Mouse (Mus musculus) 416B (cell line): ENCODE results near the gene 9230104L09Rik.
A peak's percentile ranks its signal among the peaks of the same experiment; 100 is the strongest.

Experiments used
- DNase-seq: peaks from one replicate; pipeline ENCODE4 v3.0.0; 2011; ENCODE audit warnings: low read depth

Gene 9230104L09Rik

DNA sequence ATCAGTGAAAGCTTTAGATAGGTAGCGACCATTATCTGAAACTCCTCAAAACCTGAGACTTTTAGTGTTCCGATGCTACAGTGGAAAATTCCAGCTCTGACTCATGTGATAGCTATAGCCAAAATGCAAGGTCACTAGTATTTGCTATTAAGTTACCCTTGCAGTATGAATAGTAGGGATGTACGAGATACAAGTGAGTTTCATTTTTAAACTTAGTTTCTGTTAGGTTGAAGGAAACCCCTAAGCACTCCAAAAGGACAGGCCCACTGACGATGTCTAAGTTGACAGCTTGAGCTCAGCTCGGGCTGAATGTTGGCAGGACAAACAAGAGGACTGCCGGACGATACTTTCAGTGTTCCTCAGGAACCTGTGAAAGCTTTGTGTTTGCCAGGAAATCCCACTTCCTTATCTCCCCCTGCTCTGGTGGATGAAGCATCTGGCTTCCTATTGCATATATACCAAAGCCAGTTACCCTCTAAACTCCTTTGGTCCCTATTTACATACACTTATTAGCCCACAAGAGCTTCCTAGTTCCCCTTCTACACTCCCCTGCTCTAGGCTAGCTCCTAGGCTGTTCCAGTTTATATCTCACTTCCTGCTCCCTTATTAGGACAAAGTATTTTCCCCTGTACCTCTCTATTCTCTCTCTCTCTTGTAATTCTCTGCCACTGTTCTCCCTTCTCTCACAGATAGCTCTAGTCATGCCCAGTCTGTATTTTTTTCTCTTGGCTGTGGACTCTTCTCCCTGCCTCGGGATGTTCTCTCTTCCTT is 8.0 kb downstream of the 9230104L09Rik start:
- DNase-seq = peak; percentile 55

DNA sequence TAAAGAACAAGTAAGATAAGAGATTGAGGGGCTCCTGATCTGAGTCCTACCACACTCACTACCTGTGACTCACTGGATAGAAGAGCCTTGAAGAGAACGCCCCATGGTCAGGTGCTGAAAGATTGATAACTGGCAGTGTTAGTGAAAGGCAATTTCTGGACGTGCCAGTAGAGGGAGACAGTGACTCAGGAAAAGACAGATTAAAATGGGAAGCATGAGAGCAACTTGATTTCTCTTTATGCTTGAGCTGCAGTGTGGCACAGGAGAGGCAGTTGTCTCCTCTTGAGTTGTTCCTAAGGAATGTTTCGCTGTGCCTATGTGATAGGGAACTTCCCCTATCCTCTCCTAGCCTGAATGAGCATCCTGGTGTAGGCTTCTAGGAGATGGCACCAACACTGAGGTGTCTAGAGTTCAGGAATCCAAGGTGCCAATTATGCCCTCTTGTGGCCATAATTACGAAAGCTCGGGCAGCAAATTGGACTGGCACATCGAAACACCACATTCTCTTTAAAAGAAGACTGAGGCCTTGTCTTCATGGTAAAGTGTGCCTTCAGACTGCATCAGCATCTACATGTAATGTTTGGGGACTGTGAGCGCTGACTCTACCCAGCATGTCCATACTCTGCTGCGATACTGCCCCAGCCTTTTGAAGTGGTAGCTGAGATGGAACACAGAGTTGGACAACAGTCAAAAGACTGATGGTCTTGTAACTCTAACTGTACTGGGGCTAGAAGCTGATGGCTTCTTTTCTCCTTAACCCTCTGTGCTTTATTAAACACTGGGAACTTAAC is 13.5 kb downstream of the 9230104L09Rik start:
- DNase-seq = peak; percentile 82

DNA sequence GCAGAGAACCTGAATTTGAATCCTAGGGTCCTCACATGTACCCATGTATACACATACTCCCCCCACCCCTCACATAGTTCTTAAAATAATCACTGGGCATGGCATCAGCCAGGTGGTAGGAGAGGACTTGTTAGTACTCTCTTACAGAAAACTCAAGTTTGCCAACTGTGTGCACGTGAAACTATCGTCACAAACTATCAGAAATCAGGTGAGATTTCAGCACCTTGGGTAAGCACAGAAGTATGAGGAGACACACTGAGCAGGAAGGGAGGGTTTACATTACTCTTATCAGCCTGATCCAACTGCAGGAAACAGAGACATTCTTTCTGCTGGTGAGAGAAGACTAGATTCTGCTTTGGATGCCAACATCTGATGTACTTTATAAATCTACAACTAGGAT is 25.6 kb downstream of the 9230104L09Rik start:
- no peak for DNase-seq

DNA sequence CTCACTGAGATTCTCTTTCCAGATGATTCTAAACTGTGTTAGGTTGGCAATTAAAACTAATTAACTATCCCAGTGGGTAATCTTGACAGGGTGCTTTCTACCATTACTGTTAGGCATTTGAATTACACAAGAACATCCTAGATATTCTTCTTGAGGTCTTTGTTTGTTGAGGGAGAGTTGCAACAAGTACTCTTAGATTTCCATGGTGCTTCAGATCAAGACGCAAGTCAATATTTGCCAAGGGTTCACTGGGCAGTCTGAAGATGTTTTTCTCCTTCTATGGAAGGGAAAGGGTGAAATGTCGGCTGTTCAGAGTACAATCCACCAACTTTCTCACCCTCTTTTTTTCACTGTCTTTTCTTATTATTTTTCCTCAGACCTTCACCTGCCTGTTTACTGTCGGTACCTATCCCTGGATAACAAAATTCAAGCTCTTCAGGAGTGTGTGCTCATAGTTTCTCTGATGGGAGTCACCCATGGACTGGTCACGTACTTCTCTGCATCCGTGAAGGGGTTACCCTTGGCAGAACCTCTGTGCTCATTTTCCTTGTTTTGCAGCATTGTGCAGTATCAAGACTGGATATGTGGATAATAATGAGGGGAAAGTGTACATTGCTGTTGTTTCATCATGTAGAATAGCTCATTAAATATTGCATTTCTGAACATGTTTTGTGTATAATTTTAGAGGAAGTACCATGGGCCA is 26.6 kb downstream of the 9230104L09Rik start:
- no peak for DNase-seq

DNA sequence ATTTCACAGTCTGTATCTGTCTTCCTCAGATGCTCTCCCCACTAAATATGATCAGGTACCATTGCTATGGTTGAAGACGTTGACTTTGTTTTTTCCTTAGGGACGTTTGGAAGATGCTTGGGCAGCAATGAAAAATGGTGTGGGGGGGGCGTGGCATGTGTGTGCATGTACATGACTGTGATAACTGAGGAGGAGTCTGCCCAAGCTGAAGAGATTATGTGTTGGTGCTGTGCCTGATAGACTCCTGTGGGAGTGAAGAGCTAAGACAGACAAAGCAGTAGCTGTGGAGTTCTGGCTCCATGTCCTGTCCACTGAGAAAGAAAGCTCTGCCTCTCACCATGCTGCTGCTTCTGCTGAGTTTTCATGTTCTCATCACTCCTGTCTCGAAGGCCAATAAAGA is 29.9 kb downstream of the 9230104L09Rik start, which contains the start of gene Cst9:
Gene Cst9 (plus strand): TSS at position 236 of the 400 bp plus-strand sequence.
- DNase-seq = no peak

DNA sequence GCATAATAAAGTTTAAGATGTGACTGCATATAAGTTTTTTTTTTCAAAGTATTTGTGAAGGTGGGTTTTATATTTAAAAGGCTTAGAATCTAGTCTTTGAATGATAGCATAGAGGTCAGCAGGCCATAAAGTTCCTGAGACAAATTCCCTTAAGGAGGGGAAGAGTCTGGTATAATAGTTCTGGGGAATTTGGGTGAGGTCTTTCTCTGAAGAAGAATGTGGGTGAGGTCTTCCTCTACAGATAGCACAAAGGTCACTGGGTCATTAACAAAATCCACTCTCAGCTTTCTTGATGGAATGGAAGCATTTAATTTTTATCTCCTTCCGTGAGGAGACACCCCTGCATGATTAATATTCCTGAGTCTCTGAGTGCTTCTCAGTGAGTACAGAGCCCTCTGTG is 38.9 kb downstream of the 9230104L09Rik start:
- DNase-seq = no peak

DNA sequence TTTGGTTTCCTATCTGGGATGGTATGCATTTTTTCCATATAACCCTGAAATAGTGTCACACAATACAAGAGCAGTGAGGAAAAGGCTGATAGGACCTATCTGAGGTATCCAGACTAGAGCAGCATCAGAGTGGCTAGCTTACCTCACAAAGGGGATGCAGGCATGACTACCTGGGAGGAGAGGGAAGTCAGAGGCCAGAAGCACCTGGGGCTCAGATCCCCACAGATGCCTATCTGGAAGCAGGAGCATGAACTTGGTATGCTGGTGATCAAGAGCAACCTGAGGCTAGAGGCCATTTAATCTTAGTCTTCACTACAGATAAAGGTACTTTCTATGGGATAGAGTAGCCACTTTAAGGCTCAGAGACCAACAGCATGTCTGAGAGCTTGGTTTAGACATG is 44.9 kb downstream of the 9230104L09Rik start, which contains the start of gene Cst13:
Gene Cst13 (plus strand): TSS at position 173 of the 400 bp plus-strand sequence.
- DNase-seq = no peak

DNA sequence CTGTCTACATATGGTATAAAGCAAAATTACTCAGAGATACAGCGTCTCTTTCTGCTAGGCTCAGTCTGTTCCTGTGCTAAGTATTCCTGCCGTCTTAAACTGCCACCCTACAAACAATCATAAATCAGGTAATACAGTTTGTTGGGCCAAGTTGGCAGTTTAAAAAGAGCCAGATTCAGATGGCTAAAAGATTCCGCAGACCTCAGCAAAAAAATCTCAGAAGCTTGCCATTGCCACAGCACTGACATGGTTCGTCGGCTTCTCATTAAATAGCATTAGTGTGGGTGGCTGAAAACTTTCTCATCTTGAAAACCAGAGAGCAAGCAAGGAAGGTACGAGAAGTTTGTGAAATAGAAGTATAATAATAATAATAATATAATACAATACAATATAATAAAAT is 58.1 kb downstream of the 9230104L09Rik start:
- no peak for DNase-seq

DNA sequence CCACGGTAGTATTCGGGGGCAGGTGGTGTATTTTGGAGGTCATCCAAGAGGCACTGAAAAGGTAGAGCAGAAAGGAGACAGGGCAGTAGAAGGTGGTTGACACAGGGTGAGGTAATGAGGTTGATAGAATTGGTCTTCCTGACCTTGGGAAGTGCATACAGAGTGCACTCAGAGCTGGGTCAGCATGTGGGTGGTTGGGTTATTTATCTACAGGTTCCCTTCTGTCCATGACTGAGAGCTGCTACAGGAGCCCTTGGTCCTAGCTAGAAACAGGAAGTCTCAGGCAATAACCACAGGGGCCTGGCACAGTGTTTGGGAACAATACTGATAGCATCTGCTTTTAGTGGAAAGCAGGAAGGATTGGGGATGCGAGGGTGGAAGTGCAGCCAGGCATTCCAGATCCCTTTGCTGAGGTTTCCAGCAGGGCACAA is 63.3 kb downstream of the 9230104L09Rik start:
- no peak for DNase-seq

DNA sequence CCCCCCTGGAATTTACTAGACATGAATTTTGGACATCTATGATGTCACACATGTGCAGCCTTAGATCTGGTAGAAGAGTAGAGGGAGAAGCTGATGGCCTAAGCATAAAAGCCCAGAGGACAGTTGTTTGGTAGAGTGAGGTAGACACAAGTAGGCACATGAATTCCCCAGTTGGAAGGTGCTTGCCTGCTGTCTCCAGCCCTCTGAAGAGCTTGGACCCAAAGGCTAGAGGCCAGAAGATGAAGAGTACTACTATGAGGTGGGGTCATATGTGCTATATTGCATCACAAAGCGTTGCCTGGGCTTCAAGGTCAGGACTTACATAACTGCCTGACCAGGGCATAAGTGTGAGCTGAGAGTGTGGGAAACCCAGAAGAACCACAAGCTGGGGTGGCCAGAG is 66.4 kb downstream of the 9230104L09Rik start, which contains the start of gene Cst8:
Gene Cst8 (plus strand): TSS at position 301 of the 400 bp plus-strand sequence.
- DNase-seq = no peak
